Mouse (Mus musculus) heart, adult 2 months (tissue): ENCODE measurements at regions not wholly inside any gene's neighbourhood (a gene's known extent, or its start where the extent isn't known, plus 50 kb on each side); places are given as distances from the start of the nearest gene placed in this dataset.

Source experiments
- DNase-seq, 2 experiments: peaks; one replicate each; pipeline ENCODE4 v3.0.0; 2021
- H3K27ac ChIP-seq: fragments of 200-600 bp; 2 replicates; pipeline ENCODE4 v1.8.1; 2022
- H3K27me3 ChIP-seq: fragments of 200-500 bp; 2 replicates; pipeline ENCODE4 v1.6.1; 2012; ENCODE audit warnings: mild to moderate bottlenecking, low read length, inconsistent platforms, mixed read lengths; ENCODE audit not compliant: control insufficient read depth, insufficient read depth
- H3K36me3 ChIP-seq: fragments of 200-500 bp; 2 replicates; pipeline ENCODE4 v1.6.1; 2012; ENCODE audit warnings: low read length, inconsistent platforms; ENCODE audit not compliant: control insufficient read depth, insufficient read depth
- H3K4me1 ChIP-seq: fragments of 200-500 bp; 2 replicates; pipeline ENCODE4 v1.6.1; 2011; ENCODE audit warnings: low read length; ENCODE audit not compliant: control insufficient read depth, insufficient read depth
- H3K4me3 ChIP-seq: fragments of 200-600 bp; 2 replicates; pipeline ENCODE4 v1.8.1; 2022
- H3K79me2 ChIP-seq: fragments of 200-500 bp; replicated peaks from 2 replicates; pipeline ENCODE4 v1.6.1; 2012; ENCODE audit warnings: mild to moderate bottlenecking, inconsistent platforms, low read length, moderate library complexity, mixed read lengths; ENCODE audit not compliant: control insufficient read depth, insufficient read depth
- H3K9ac ChIP-seq: fragments of 200-500 bp; 2 replicates; pipeline ENCODE4 v1.6.1; 2012; ENCODE audit warnings: low read depth, mild to moderate bottlenecking, control low read depth, inconsistent platforms, low read length, mixed read lengths
- CTCF ChIP-seq: fragments of 200-600 bp; IDR thresholded peaks from 2 replicates; pipeline ENCODE4 v1.8.1; 2022; ENCODE audit warnings: antibody characterized with exemption, mild to moderate bottlenecking, moderate library complexity
- EP300 ChIP-seq: fragments of 200-500 bp; IDR thresholded peaks from 2 replicates; pipeline ENCODE4 v1.6.1; 2011; ENCODE audit warnings: low read depth, low read length, control low read depth; ENCODE audit not compliant: insufficient read depth
- POLR2A ChIP-seq: fragments of 200-500 bp; IDR thresholded peaks from 2 replicates; pipeline ENCODE4 v1.6.1; 2011; ENCODE audit warnings: mild to moderate bottlenecking, low read depth, low read length, control low read depth; ENCODE audit not compliant: insufficient read depth
- WGBS: fragments of 180-500 bp; shearing (Covaris S2); methylation state at CpG from one replicate; pipeline ENCODE4 v1.1.7; 2018; 5-methylcytosine and 5-hydroxymethylcytosine counted together
- intact Hi-C: fragments of 180-260 bp; cut with DNase I; formaldehyde crosslinking; loops from one replicate; pipeline ENCODE4 v1.15.1; 2025

DNA sequence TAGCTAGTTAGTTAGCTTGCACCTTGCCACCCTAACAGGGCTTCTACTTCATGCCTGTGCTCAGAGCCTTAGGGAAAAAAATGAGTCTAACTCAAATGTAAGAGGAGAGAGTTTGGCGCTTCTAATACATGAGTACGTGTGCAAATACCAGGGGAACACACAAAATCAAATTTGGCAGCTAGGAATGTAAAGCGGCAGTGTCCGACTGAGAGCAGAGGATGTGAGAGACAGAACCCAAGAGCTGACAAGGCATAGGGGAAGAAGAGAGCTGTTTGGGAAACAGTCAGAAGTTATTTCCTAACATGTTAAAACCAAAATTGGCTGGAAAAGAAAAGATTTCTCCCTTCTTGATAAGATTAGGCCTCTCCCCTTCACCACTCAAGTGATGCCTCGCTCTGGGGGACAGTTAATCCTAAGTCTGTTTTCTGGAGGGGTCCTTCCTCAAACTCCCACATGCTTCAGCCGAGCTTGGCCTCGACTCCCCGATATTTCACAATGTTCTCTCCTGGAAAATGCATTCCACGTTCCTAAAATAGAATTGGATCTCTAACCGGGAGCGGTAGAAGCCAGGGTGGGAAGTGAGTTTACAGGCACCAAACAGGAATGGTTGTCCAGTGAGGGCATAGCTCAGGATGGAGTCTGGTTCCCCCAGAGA is 229.1 kb downstream of the Maf start:
- 24% methylated on average over 11 of the region's 11 CpGs for WGBS
- Histone ChIP-seq H3K4me3 (no peak overlapping the region), H3K9ac (no peak overlapping the region), H3K79me2 (no peaks in the 10 kb centered on the region), H3K27me3 (no peaks in the 10 kb centered on the region), H3K4me1 (peaks cover 2% of the 10 kb centered on the region), H3K27ac (no peak overlapping the region), H3K36me3 (no peaks in the 10 kb centered on the region)
- no peak for TF ChIP-seq CTCF
- TF ChIP-seq POLR2A: no peak
- no peak for TF ChIP-seq EP300
- peak in 1 of 2 experiments; percentile 45 for DNase-seq
- intact Hi-C loops: no loop called here

DNA sequence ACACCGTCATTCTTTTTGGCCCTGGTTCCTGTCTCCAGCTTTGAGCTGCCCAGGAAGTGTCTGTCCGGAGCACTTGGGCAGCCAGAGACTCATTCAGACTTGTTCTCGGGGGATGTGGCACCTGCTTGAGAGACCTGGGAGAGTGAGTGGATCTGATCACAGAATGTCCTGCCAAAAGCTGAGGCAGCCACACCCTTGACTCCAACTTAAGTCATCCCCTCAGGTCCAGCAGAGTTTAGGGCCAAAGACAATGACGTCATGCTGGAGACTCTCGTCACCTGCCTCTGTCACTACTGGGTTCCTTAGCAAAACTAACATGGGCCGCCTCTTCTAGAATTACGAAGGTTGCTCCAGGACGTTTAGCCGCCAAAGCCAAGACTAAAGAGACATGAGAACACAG is 231.5 kb downstream of the Maf start:
- Histone ChIP-seq H3K4me3 (no peak overlapping the region), H3K9ac (no peak overlapping the region), H3K79me2 (no peaks in the 10 kb centered on the region), H3K27me3 (no peaks in the 10 kb centered on the region), H3K36me3 (no peaks in the 10 kb centered on the region), H3K27ac (no peak overlapping the region), H3K4me1 (peaks cover 2% of the 10 kb centered on the region)
- TF ChIP-seq POLR2A: no peak
- no peak for DNase-seq
- WGBS: 80% methylated on average over 9 of the region's 9 CpGs
- intact Hi-C loops: no loop called here

DNA sequence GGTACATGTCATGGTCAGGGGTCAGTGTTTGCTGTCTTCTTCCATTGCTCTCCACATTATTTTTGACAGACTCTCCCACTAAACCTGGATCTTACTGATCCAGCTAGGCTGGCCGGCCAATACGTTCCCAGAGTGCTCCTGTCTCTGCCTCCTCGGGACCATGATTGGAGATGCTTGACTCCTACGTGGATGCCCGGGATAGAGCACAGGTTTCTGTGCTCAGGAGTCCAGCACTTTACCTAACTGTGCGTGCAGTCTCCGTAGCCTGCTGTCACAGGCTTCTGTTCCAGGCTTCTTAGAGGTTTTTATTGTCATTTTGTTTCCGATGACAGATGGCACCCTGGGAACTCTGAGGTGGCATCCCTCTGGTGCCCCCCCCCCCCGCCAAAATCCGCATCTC is 232.4 kb downstream of the Maf start:
- no peak for TF ChIP-seq POLR2A
- TF ChIP-seq EP300: no peak
- no peak for TF ChIP-seq CTCF
- Histone ChIP-seq H3K36me3 (no peaks in the 10 kb centered on the region), H3K9ac (no peak overlapping the region), H3K79me2 (no peaks in the 10 kb centered on the region), H3K4me3 (no peak overlapping the region), H3K27me3 (no peaks in the 10 kb centered on the region), H3K27ac (no peak overlapping the region), H3K4me1 (peaks cover 2% of the 10 kb centered on the region)
- WGBS: 90% methylated on average over 10 of the region's 10 CpGs
- intact Hi-C loops: no loop called here
- no peak for DNase-seq

DNA sequence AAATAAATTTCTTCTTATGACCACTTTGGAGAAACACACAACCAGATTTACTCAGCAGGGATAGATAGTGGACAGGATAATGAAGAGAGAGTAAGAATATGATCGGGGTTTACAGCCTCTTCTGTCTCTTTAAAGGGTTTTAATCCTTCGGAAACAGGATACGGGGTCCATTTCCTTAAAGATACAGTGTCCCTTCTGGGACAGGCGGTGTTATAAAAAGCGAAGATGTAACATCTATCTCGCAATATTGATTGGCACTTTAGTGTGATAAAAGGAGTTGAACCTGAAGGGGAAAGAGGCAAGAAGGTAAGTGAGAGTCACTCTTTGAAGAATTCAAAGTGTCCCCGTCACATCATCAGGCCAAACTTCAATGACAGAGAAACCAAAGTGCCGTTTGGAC is 233.6 kb downstream of the Maf start:
- no peak for DNase-seq
- intact Hi-C loops: no loop called here
- Histone ChIP-seq H3K27ac (no peak overlapping the region), H3K27me3 (no peaks in the 10 kb centered on the region), H3K9ac (no peak overlapping the region), H3K79me2 (no peaks in the 10 kb centered on the region), H3K4me3 (no peak overlapping the region), H3K36me3 (no peaks in the 10 kb centered on the region), H3K4me1 (peaks cover 2% of the 10 kb centered on the region)
- WGBS: 40% methylated on average over 8 of the region's 8 CpGs
- TF ChIP-seq EP300 (no peak), POLR2A (no peak)

DNA sequence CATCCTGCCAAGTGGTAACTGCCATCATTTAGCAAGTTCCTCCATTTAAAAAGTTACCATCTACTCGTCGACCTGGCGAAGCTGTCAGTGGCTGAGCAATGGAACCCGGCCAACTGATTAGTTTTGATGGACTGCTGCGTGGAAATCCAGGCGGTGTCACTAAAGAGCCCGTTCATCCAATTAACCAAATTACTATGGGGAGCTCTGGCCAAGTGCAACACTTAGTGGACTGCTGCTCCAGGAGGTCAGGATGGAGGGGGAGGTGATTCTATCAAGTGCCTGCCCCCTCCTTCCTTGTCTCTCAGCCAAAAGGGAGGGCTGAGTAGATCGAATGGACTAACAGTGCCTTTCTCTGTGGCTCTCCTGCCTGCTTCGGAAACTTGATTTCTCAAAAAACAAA is 241.0 kb downstream of the Maf start:
- peak in 1 of 2 experiments; percentile 12 for DNase-seq
- no peak for TF ChIP-seq POLR2A
- no peak for TF ChIP-seq EP300
- no peak for TF ChIP-seq CTCF
- no peak overlapping the region for H3K9ac ChIP-seq
- H3K4me1 ChIP-seq: peaks cover 1% of the 10 kb centered on the region
- no peaks in the 10 kb centered on the region for H3K36me3 ChIP-seq
- no peak overlapping the region for H3K27ac ChIP-seq
- 10% methylated on average over 9 of the region's 9 CpGs for WGBS
- H3K27me3 ChIP-seq: peaks cover 2% of the 10 kb centered on the region; the same call in 1 of the 2 replicates
- intact Hi-C loops: no loop called here
- H3K79me2 ChIP-seq: no peaks in the 10 kb centered on the region
- no peak overlapping the region for H3K4me3 ChIP-seq

DNA sequence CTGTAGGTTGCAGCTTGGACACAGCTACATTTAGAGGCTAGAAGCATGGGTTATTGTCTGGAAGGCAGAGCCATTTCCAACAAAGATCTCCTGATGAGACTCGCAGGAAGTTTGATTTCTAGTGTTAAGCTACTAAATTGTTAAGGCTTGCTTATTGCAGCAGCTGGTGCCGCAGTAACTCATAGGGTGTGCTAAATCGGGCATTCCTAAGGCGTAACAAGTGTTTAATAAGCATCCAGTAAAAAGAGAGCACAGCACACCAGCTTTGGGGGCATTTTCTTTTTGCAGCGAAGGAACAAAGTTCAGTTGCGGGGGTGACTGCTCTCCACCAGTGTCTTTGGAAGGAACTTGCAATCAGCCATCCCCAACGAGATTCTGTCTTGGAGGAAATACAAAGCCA is 241.5 kb downstream of the Maf start:
- H3K9ac ChIP-seq: no peak overlapping the region
- TF ChIP-seq POLR2A (no peak), EP300 (no peak)
- H3K4me1 ChIP-seq: peaks cover 1% of the 10 kb centered on the region
- H3K27me3 ChIP-seq: peaks cover 2% of the 10 kb centered on the region; the same call in 1 of the 2 replicates
- no peaks in the 10 kb centered on the region for H3K36me3 ChIP-seq
- intact Hi-C loops: no loop called here
- no peak overlapping the region for H3K4me3 ChIP-seq
- 71% methylated on average over 7 of the region's 7 CpGs for WGBS
- no peak overlapping the region for H3K27ac ChIP-seq
- no peak for DNase-seq
- no peaks in the 10 kb centered on the region for H3K79me2 ChIP-seq
